ENCODE assay signal across 19 mouse cellular contexts in the genomic region with DNA sequence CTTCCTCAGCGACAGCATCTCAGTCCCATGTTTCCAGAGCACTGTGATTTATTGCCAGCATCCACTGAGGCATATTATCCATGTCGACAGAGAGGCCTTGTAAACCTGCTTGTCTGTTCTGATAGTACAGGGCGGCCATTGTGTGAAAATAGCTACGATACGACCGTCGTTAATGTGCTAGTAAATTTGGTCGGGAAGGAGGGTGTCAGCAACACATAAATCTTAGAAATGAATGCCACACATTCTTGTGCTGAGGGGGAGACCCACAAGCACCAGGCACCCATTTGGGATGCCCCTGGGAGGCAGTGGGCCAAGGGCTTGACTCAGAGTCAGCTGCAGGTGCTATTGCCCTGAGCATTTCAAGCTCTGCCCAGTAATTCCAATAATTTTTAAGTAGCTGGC. TPM values are rescaled to one million over a fixed set of nuclear protein-coding genes. Genes with fewer than 3 reads are reported as not detected.
A peak's percentile ranks its signal among the peaks of the same experiment; 100 is the strongest.
DNase-seq lines count a peak whose midpoint lies in the region; ATAC-seq lines count a peak whose summit lies in the region.
"Had no signal": no experiment of that assay in that cellular context is flagged by ENCODE, and none has a peak within 500 bp of the region (broad histone marks: within the 10 kb centered on the region; RNA-seq: fewer than 3 reads in every experiment).

No protein-coding gene starts in this region.

- H3K9ac ChIP-seq in hindbrain, embryonic 13.5 days = no peak overlapping the region
- H3K9ac ChIP-seq in hindbrain, embryonic 11.5 days (ENCODE audit: low read depth, low read length) = no peak overlapping the region
- no peak overlapping the region for H3K9ac ChIP-seq in limb, embryonic 11.5 days (ENCODE audit: low read length)
- H3K9ac ChIP-seq in forebrain, embryonic 13.5 days = no peak overlapping the region
- H3K9ac ChIP-seq: forebrain, embryonic 15.5 days; hindbrain, embryonic 14.5 days; stomach, embryonic 15.5 days had no signal

- no peaks in the 10 kb centered on the region for H3K36me3 ChIP-seq in hindbrain, embryonic 13.5 days
- H3K36me3 ChIP-seq in hindbrain, embryonic 11.5 days (ENCODE audit: control insufficient read depth, insufficient read depth, low read length) = no peaks in the 10 kb centered on the region
- H3K36me3 ChIP-seq in limb, embryonic 11.5 days (ENCODE audit: control insufficient read depth, insufficient read depth, low read length) = no peaks in the 10 kb centered on the region
- no peaks in the 10 kb centered on the region for H3K36me3 ChIP-seq in forebrain, embryonic 13.5 days (ENCODE audit: poor library complexity, severe bottlenecking)
- H3K36me3 ChIP-seq: forebrain, embryonic 15.5 days; stomach, embryonic 15.5 days had no signal

- H3K4me3 ChIP-seq in hindbrain, embryonic 13.5 days = no peak overlapping the region
- H3K4me3 ChIP-seq in hindbrain, embryonic 11.5 days (ENCODE audit: low read depth, low read length) = no peak overlapping the region
- no peak overlapping the region for H3K4me3 ChIP-seq in limb, embryonic 11.5 days (ENCODE audit: low read depth, low read length)
- no peak overlapping the region for H3K4me3 ChIP-seq in forebrain, embryonic 13.5 days
- H3K4me3 ChIP-seq: forebrain, embryonic 15.5 days; stomach, embryonic 15.5 days had no signal

- H3K4me1 ChIP-seq in hindbrain, embryonic 13.5 days (replicated peaks) = peaks cover 14% of the 10 kb centered on the region
- no peaks in the 10 kb centered on the region for H3K4me1 ChIP-seq in hindbrain, embryonic 11.5 days (replicated peaks; ENCODE audit: control insufficient read depth, insufficient read depth, low read length)
- peaks cover 4% of the 10 kb centered on the region; the same call in 1 of the 2 replicates for H3K4me1 ChIP-seq in limb, embryonic 11.5 days (ENCODE audit: control insufficient read depth, insufficient read depth, low read length)
- no peaks in the 10 kb centered on the region for H3K4me1 ChIP-seq in forebrain, embryonic 13.5 days
- H3K4me1 ChIP-seq: forebrain, embryonic 15.5 days; stomach, embryonic 15.5 days had no signal

- no peaks in the 10 kb centered on the region for H3K27me3 ChIP-seq in hindbrain, embryonic 13.5 days
- no peaks in the 10 kb centered on the region for H3K27me3 ChIP-seq in hindbrain, embryonic 11.5 days (ENCODE audit: control insufficient read depth, insufficient read depth, low read length)
- H3K27me3 ChIP-seq in limb, embryonic 11.5 days (ENCODE audit: control insufficient read depth, insufficient read depth, low read length) = no peaks in the 10 kb centered on the region
- H3K27me3 ChIP-seq in forebrain, embryonic 13.5 days = no peaks in the 10 kb centered on the region
- H3K27me3 ChIP-seq: forebrain, embryonic 15.5 days; stomach, embryonic 15.5 days had no signal

- H3K27ac ChIP-seq in hindbrain, embryonic 13.5 days = 0 out of 2 replicates have a peak overlapping the region, but pooled peaks have one; percentile 48
- no peak overlapping the region for H3K27ac ChIP-seq in hindbrain, embryonic 11.5 days (ENCODE audit: low read depth, low read length)
- no peak overlapping the region for H3K27ac ChIP-seq in limb, embryonic 11.5 days (replicated peaks; ENCODE audit: low read depth, low read length)
- no peak overlapping the region for H3K27ac ChIP-seq in forebrain, embryonic 13.5 days
- H3K27ac ChIP-seq: forebrain, embryonic 15.5 days; hindbrain, embryonic 14.5 days; stomach, embryonic 15.5 days had no signal

- no peak for ATAC-seq in hindbrain, embryonic 13.5 days (ENCODE audit: low FRiP score)
- ATAC-seq in hindbrain, embryonic 11.5 days (ENCODE audit: low FRiP score) = no peak
- peak; percentile 57 for ATAC-seq in limb, embryonic 11.5 days (ENCODE audit: insufficient number of reproducible peaks, low FRiP score, low TSS enrichment, low read depth)
- ATAC-seq in forebrain, embryonic 13.5 days = no peak
- ATAC-seq in monocyte, adult 5-6 weeks (replicated peaks; ENCODE audit: insufficient number of reproducible peaks, low FRiP score, low TSS enrichment, poor library complexity, severe bottlenecking) = no peak
- ATAC-seq: forebrain, embryonic 15.5 days had no signal

- no peak for DNase-seq in hindbrain, embryonic 11.5 days (ENCODE audit: low spot score)
- peak; percentile 13 for DNase-seq in urinary bladder, postnatal 14 days (ENCODE audit: low spot score)
- no peak for DNase-seq in urinary bladder, adult 2 months (ENCODE audit: low spot score)
- peak; percentile 40 for DNase-seq in limb, embryonic 11.5 days (ENCODE audit: low spot score)
- DNase-seq in testis, postnatal 14 days (ENCODE audit: low spot score) = no peak
- DNase-seq: adrenal gland, postnatal 25 days; cerebellum, postnatal 25 days; gastrocnemius, postnatal 14 days; layer of hippocampus, adult 9-11 months; liver; midbrain, embryonic 14.5 days had no signal

- H3K4me2 ChIP-seq in hindbrain, embryonic 13.5 days = no peak overlapping the region
- no peak overlapping the region for H3K4me2 ChIP-seq in hindbrain, embryonic 11.5 days (replicated peaks; ENCODE audit: low read depth, low read length)
- no peak overlapping the region for H3K4me2 ChIP-seq in limb, embryonic 11.5 days (ENCODE audit: low read depth, severe bottlenecking)
- no peak overlapping the region for H3K4me2 ChIP-seq in forebrain, embryonic 13.5 days
- H3K4me2 ChIP-seq: forebrain, embryonic 15.5 days; heart, embryonic 11.5 days; hindbrain, embryonic 14.5 days; stomach, embryonic 15.5 days had no signal

- WGBS in hindbrain, embryonic 13.5 days = 62% methylated on average over 8 of the region's 8 CpGs
- WGBS in hindbrain, embryonic 11.5 days = 79% methylated on average over 8 of the region's 8 CpGs
- 20% methylated on average over 8 of the region's 8 CpGs for WGBS in limb, embryonic 11.5 days
- 76% methylated on average over 8 of the region's 8 CpGs for WGBS in forebrain, embryonic 13.5 days

- no peaks in the 10 kb centered on the region for H3K9me3 ChIP-seq in hindbrain, embryonic 13.5 days
- H3K9me3 ChIP-seq in hindbrain, embryonic 11.5 days (ENCODE audit: control insufficient read depth, low read length) = no peaks in the 10 kb centered on the region
- H3K9me3 ChIP-seq in limb, embryonic 11.5 days (ENCODE audit: control insufficient read depth, low read length) = no peaks in the 10 kb centered on the region
- no peaks in the 10 kb centered on the region for H3K9me3 ChIP-seq in forebrain, embryonic 13.5 days (replicated peaks)
- H3K9me3 ChIP-seq: forebrain, embryonic 15.5 days; stomach, embryonic 15.5 days had no signal

RNA-seq across cellular contexts. Expression of a gene that starts 6.4 kb away (rescaled TPM):
- not detected in 2 replicates for polyA plus RNA-seq in hindbrain, embryonic 13.5 days (2015; fragmentation: Nextera tagmentation; extraction: Ambion mirVana)
- polyA plus RNA-seq in hindbrain, embryonic 11.5 days (2014; fragmentation: Nextera tagmentation; extraction: Ambion mirVana) = not detected in 2 replicates
- 1.4 and 4.8 TPM in 2 replicates for polyA plus RNA-seq in urinary bladder, adult 2 months (2012; rRNA removed)
- polyA plus RNA-seq in limb, embryonic 11.5 days (2014; fragmentation: Nextera tagmentation; extraction: Ambion mirVana) = not detected in 2 replicates
- polyA plus RNA-seq in forebrain, embryonic 13.5 days (2015; fragmentation: Nextera tagmentation; extraction: Ambion mirVana) = not detected in 2 replicates
- not detected in 3 replicates for total RNA-seq in monocyte, adult 5-6 weeks (2017)
- polyA plus RNA-seq: forebrain, embryonic 15.5 days; heart, embryonic 11.5 days; hindbrain, embryonic 14.5 days; midbrain, embryonic 14.5 days; small intestine, adult 2 months; stomach, embryonic 15.5 days had no signal

Comparison
In these comparisons a context has a peak if more than half of its experiments do, and no peak if none do; other contexts are left out.
1. DNase-seq: peak in urinary bladder, postnatal 14 days (single experiment) and limb, embryonic 11.5 days (single experiment); none in hindbrain, embryonic 11.5 days (single experiment), urinary bladder, adult 2 months (single experiment) and testis, postnatal 14 days (single experiment).